Mouse (Mus musculus): Measurements from ENCODE around the gene Enthd1. TPM values are rescaled to one million over a fixed set of nuclear protein-coding genes. Genes with fewer than 3 reads are reported as not detected.
A peak's percentile ranks its signal among the peaks of the same experiment; 100 is the strongest.

Enthd1 gene
- total RNA-seq, 2 experiments from 2014 or later: not detected

DNA sequence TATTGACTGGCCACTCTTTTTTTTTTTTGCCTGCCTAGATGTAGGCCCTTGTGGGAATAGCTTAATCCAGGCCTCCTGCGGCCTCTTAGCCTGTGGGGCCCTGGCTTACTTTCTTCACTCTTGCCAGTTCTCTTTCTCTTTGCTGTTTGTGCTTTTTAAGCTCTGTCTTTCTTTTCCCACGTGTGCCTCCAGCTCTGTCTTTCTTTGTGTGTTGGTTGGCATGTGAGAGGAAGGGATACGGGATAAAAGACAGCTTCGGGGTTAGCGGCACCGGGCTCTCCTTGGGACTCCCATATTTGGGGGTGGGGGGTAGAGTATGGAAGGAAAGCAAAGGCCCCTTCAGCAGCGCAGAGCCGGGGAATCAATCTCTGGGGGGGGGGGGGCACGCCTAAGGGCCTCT, 127.0 kb downstream of the Enthd1 start:
- TF ChIP-seq CTCF (IDR thresholded peaks at IDR 0.05): no peak
- DNase-seq: no peak

DNA sequence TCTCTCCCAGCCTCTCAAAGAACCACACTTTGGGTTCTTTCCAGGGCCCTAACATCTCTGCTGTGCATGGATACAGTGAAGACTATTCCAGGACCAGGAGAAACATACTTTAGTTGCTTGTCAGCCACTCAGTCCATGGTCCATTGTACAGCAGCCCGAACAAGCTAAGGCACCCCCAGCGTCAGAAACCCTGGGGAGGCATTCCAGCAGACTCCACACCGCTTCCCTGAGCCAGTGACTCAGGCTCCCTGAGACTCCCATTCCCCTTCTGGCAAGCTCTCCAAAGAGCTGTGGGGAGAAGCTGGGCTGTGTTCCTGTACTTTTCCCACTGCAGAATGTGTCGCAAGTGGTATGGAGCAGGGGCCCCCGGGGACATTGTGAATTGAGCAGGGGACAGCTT, 128.0 kb downstream of the Enthd1 start:
- no peak for DNase-seq

More for the DNA sequence above, 127.0 kb downstream of the Enthd1 start:
- Histone ChIP-seq H3K4me3 (no peak overlapping the region), H3K27ac (no peak overlapping the region)
- intact Hi-C loops (cut with DNase I): no loop called here

GRCm38 (mm10) chr15:80430324-80430723, 134.6 kb downstream of the Enthd1 start:
- no peak for TF ChIP-seq CTCF (IDR thresholded peaks at IDR 0.05)
- DNase-seq: no peak
- no peak overlapping the region for H3K4me3 ChIP-seq
- H3K27ac ChIP-seq: no peak overlapping the region
- intact Hi-C loops (cut with DNase I): no loop called here

More for the DNA sequence above, 128.0 kb downstream of the Enthd1 start:
- no peak overlapping the region for H3K4me3 ChIP-seq
- no peak for TF ChIP-seq CTCF (IDR thresholded peaks at IDR 0.05)
- intact Hi-C loops (cut with DNase I): no loop called here
- no peak overlapping the region for H3K27ac ChIP-seq

DNA sequence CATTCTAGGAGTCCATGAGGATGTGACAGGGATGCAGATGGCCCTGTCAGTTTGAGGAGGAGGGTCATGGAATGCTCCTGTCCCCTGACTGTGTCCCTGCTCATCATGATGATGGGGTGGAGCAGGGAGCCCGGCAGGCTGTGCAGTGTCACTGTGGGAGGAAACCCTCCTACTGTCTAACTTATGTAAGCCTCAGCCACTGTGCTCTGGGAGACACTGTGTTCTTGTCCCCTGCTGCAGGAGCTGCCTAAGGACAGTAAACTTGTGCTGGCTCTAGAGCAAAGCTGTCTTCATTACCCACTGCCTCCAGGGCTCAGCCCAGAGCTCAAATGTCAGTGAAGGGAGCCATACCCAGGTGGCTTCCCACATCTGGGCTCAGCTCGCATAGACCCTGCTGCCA, 146.8 kb downstream of the Enthd1 start:
- no peak for TF ChIP-seq CTCF (IDR thresholded peaks at IDR 0.05)
- DNase-seq: peak; percentile 45
- intact Hi-C loops (cut with DNase I): no loop called here
- Histone ChIP-seq H3K27ac (no peak overlapping the region), H3K4me3 (no peak overlapping the region)

GRCm38 (mm10) chr15:80417066-80417465, 147.9 kb downstream of the Enthd1 start:
- Histone ChIP-seq H3K27ac (no peak overlapping the region), H3K4me3 (no peak overlapping the region)
- peak; percentile 39 for DNase-seq
- intact Hi-C loops (cut with DNase I): no loop called here
- no peak for TF ChIP-seq CTCF (IDR thresholded peaks at IDR 0.05)

GRCm38 (mm10) chr15:80415132-80415531, 149.8 kb downstream of the Enthd1 start:
- DNase-seq: no peak
- intact Hi-C loops (cut with DNase I): no loop called here
- Histone ChIP-seq H3K4me3 (no peak overlapping the region), H3K27ac (no peak overlapping the region)
- TF ChIP-seq CTCF (IDR thresholded peaks at IDR 0.05): no peak

GRCm38 (mm10) chr15:80413988-80414721, 150.8 kb downstream of the Enthd1 start:
- no peak overlapping the region for H3K27ac ChIP-seq
- peak; percentile 41 for DNase-seq
- H3K4me3 ChIP-seq: no peak overlapping the region
- TF ChIP-seq CTCF (IDR thresholded peaks at IDR 0.05): no peak
- intact Hi-C loops (cut with DNase I): no loop called here

DNA sequence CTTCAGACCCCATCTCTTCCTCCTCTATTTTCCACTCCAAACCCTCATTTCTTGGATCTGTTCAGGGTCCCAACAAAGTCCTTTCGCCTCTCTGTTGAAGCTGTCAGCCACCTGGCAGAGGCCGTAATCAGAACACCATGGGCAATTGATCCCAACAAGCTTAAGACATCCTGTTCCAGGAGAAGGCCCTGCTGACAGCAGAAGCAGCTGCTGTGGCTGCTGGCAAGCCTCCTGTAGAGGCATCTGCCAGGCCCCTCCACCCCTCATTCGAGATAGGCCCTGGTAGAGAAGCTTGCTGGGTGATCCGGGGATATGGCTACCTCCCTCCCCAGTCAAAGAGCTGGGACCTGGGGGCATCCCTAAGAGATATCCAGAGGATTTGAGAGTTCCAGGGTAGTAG, 151.9 kb downstream of the Enthd1 start:
- intact Hi-C loops (cut with DNase I): no loop called here
- no peak for TF ChIP-seq CTCF (IDR thresholded peaks at IDR 0.05)
- Histone ChIP-seq H3K27ac (no peak overlapping the region), H3K4me3 (no peak overlapping the region)
- DNase-seq: peak; percentile 68

- no peak for TF ChIP-seq CTCF (IDR thresholded peaks at IDR 0.05)
- H3K4me3 ChIP-seq: no peak overlapping the region
- intact Hi-C loops (cut with DNase I): no loop called here
- no peak overlapping the region for H3K27ac ChIP-seq
- DNase-seq: no peak
Measured at GRCm38 (mm10) chr15:80410661-80411060, 154.3 kb downstream of the Enthd1 start.

DNA sequence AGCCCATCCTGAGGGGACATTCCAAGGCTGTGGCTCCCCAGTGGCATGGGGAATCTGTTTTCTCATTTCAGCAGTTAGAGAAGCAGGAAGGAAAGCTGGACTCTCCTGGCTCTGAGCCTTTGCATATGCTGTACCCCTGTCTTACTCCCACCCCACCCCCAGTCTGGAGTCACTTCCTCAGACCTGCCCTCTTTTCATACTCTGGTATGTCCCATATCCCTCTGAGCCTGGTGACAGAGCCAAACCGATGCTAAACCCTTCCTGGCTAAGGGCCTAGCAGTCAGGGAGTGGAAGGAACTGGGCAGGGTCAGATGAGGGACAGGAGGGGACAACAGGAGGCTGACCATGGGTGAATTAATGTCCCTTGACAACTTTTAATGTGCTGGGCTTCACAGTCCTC, 157.1 kb downstream of the Enthd1 start:
- Histone ChIP-seq H3K27ac (no peak overlapping the region), H3K4me3 (no peak overlapping the region)
- no peak for TF ChIP-seq CTCF (IDR thresholded peaks at IDR 0.05)
- intact Hi-C loops (cut with DNase I): no loop called here
- DNase-seq: no peak

Other genes starting within 250 kb of the Enthd1 start
- under 1 TPM in 1 of 2 experiments, not detected in 1; 0.31 TPM for gene Grap2, start 7.4 kb upstream of the Enthd1 start, total RNA-seq (2021)
- gene Fam83f, start 106.7 kb upstream of the Enthd1 start, total RNA-seq (2021): under 1 TPM in 1 of 2 experiments, not detected in 1; 0.10 TPM
- 10 to 100 TPM; 48.5 to 55.6 TPM for gene Tnrc6b, start 146.2 kb upstream of the Enthd1 start, total RNA-seq (2021)